Mouse (Mus musculus) lung, postnatal 10 days (tissue): ENCODE data around the gene A730009L09Rik.

Experiments used
- DNase-seq: peaks from one replicate; pipeline ENCODE4 v3.0.0; 2021

The A730009L09Rik gene

GRCm38 (mm10) chr16:84514821-84515220 lies at the start of gene A730009L09Rik:
Gene A730009L09Rik (plus strand): TSS chr16:84515121.
- no peak for DNase-seq

GRCm38 (mm10) chr16:84465581-84466165 lies 49.2 kb upstream of the A730009L09Rik start:
- no peak for DNase-seq

- no peak for DNase-seq
These were observed 46.0 kb upstream of the A730009L09Rik start for GRCm38 (mm10) chr16:84468898-84469297.

GRCm38 (mm10) chr16:84469994-84470393 lies 44.9 kb upstream of the A730009L09Rik start:
- no peak for DNase-seq

- no peak for DNase-seq
These were observed 41.5 kb upstream of the A730009L09Rik start for GRCm38 (mm10) chr16:84473406-84473805.

- no peak for DNase-seq
These were observed 40.2 kb upstream of the A730009L09Rik start for GRCm38 (mm10) chr16:84474712-84475111.

GRCm38 (mm10) chr16:84476948-84477347 lies 38.0 kb upstream of the A730009L09Rik start:
- no peak for DNase-seq

- no peak for DNase-seq
These were observed 37.4 kb upstream of the A730009L09Rik start for GRCm38 (mm10) chr16:84477528-84477927.

GRCm38 (mm10) chr16:84477952-84478351 lies 37.0 kb upstream of the A730009L09Rik start:
- no peak for DNase-seq

GRCm38 (mm10) chr16:84485931-84486330 lies 29.0 kb upstream of the A730009L09Rik start:
- no peak for DNase-seq

GRCm38 (mm10) chr16:84494818-84495217 lies 20.1 kb upstream of the A730009L09Rik start:
- DNase-seq, result no peak

GRCm38 (mm10) chr16:84495438-84495837 lies 19.5 kb upstream of the A730009L09Rik start:
- DNase-seq, result peak; percentile 6

- no peak for DNase-seq
These were observed 7.2 kb upstream of the A730009L09Rik start for GRCm38 (mm10) chr16:84507681-84508080.

- no peak for DNase-seq
These were observed 7.2 kb downstream of the A730009L09Rik start for GRCm38 (mm10) chr16:84521975-84522635.

- no peak for DNase-seq
These were observed 8.1 kb downstream of the A730009L09Rik start for GRCm38 (mm10) chr16:84523061-84523460.

- peak; percentile 46 for DNase-seq
These were observed 12.5 kb downstream of the A730009L09Rik start for GRCm38 (mm10) chr16:84527375-84527774.

GRCm38 (mm10) chr16:84532803-84533202 lies 17.9 kb downstream of the A730009L09Rik start:
- DNase-seq, result no peak

GRCm38 (mm10) chr16:84546059-84546458 lies 31.1 kb downstream of the A730009L09Rik start:
- no peak for DNase-seq

GRCm38 (mm10) chr16:84549122-84549521 lies 34.2 kb downstream of the A730009L09Rik start:
- DNase-seq, result no peak

GRCm38 (mm10) chr16:84550445-84550844 lies 35.5 kb downstream of the A730009L09Rik start:
- no peak for DNase-seq

GRCm38 (mm10) chr16:84553981-84554380 lies 39.1 kb downstream of the A730009L09Rik start:
- no peak for DNase-seq

- DNase-seq, result no peak
These were observed 43.4 kb downstream of the A730009L09Rik start for GRCm38 (mm10) chr16:84558113-84558917.

- DNase-seq, result no peak
These were observed 44.8 kb downstream of the A730009L09Rik start for GRCm38 (mm10) chr16:84559569-84560278.
